Mouse (Mus musculus) limb, embryonic 12.5 days (tissue): ENCODE results near the gene Slain1. TPM values are rescaled to one million over a fixed set of nuclear protein-coding genes. Genes with fewer than 3 reads are reported as not detected.
A peak's percentile ranks its signal among the peaks of the same experiment; 100 is the strongest.

Source experiments
- ATAC-seq: fragments of 200-750 bp; cut with Nextera tagmentation; 2 replicates; pipeline ENCODE4 v1.8.0; 2017; ENCODE audit warnings: low read depth, moderate TSS enrichment; ENCODE audit not compliant: insufficient number of reproducible peaks, insufficient read depth, low FRiP score, low TSS enrichment
- H3K27ac ChIP-seq: fragments of 300-500 bp; sonication (generic); 2 replicates; pipeline ENCODE4 v1.5.1; 2016; ENCODE audit warnings: mild to moderate bottlenecking, moderate library complexity
- H3K27me3 ChIP-seq: fragments of 300-500 bp; sonication (generic); 2 replicates; pipeline ENCODE4 v1.6.1; 2016; ENCODE audit warnings: mild to moderate bottlenecking, moderate library complexity
- H3K36me3 ChIP-seq: fragments of 300-500 bp; sonication (generic); 2 replicates; pipeline ENCODE4 v1.6.1; 2016; ENCODE audit warnings: mild to moderate bottlenecking, moderate library complexity
- H3K4me1 ChIP-seq: fragments of 300-500 bp; sonication (generic); replicated peaks from 2 replicates; pipeline ENCODE4 v1.6.1; 2016
- H3K4me2 ChIP-seq: fragments of 300-500 bp; sonication (generic); 2 replicates; pipeline ENCODE4 v1.6.1; 2016; ENCODE audit warnings: mild to moderate bottlenecking, moderate library complexity
- H3K4me3 ChIP-seq: fragments of 300-500 bp; sonication (generic); replicated peaks from 2 replicates; pipeline ENCODE4 v1.5.1; 2016; ENCODE audit warnings: mild to moderate bottlenecking
- H3K9ac ChIP-seq: fragments of 300-500 bp; sonication (generic); replicated peaks from 2 replicates; pipeline ENCODE4 v1.6.1; 2016; ENCODE audit warnings: mild to moderate bottlenecking, moderate library complexity
- H3K9me3 ChIP-seq: fragments of 300-500 bp; sonication (generic); 2 replicates; pipeline ENCODE4 v1.6.1; 2016; ENCODE audit warnings: mild to moderate bottlenecking, moderate library complexity
- WGBS: fragments of 180-500 bp; shearing (Covaris S2); methylation state at CpG from one replicate; pipeline ENCODE4 v1.1.7; 2016; 5-methylcytosine and 5-hydroxymethylcytosine counted together
- polyA plus RNA-seq: library from polyadenylated mRNA; unstranded; fragments of >200 nt; fragmentation: Nextera tagmentation; extraction: Ambion mirVana; gene quantifications from 2 replicates; pipeline ENCODE4 v1.2.1, GENCODE M21; 2016

The Slain1 gene
- polyA plus RNA-seq, 1 experiment from 2014 or later: 2.8 TPM

DNA sequence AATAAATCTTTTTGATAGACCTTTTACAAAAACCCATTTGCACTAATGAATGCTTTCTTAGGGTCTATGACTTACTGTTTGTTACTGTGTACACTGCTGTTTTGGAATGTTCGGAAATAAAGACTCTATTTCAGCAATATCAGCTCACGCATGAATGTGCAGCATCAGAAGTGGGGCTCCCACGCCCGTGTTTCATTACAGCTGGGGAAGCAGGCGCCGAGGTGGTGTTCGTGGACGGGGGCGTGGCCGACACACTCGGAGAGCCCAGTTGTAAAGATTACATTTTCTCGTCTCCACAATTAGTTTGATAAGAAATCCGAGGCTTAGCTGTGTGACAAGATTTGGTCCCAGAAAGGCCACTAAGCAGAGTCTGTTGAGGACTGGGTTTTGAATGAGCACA, 54.7 kb downstream of the Slain1 start:
- Histone ChIP-seq H3K9me3 (no peaks in the 10 kb centered on the region), H3K27ac (no peak overlapping the region), H3K4me2 (no peak overlapping the region), H3K9ac (no peak overlapping the region), H3K27me3 (no peaks in the 10 kb centered on the region), H3K4me1 (no peaks in the 10 kb centered on the region), H3K4me3 (no peak overlapping the region), H3K36me3 (no peaks in the 10 kb centered on the region)
- 81% methylated on average over 13 of the region's 13 CpGs for WGBS
- no peak for ATAC-seq

DNA sequence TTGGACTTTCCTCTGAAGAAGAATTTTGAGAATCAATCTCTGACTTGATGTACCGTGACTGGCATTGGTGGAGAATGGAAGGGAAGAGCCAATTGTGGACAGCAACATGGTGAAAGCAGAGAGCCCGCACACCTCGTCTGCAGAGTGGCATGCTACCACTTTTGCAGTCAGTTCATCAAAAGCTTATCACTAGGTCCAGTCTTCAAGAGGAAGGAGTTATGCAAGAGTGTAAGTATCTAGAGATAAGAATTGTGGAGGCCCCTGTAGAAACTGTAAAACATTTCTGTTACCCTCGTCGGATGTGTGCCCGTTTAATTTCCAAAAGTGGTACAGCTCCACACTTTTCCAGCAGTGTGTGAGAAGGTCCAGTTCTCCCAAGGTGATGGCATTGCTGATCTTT, 56.3 kb downstream of the Slain1 start:
- no peak overlapping the region for H3K4me2 ChIP-seq
- H3K9ac ChIP-seq: no peak overlapping the region
- no peaks in the 10 kb centered on the region for H3K4me1 ChIP-seq
- WGBS: 91% methylated on average over 6 of the region's 6 CpGs
- ATAC-seq: no peak
- H3K9me3 ChIP-seq: no peaks in the 10 kb centered on the region
- H3K27me3 ChIP-seq: no peaks in the 10 kb centered on the region
- no peak overlapping the region for H3K4me3 ChIP-seq
- no peaks in the 10 kb centered on the region for H3K36me3 ChIP-seq
- H3K27ac ChIP-seq: no peak overlapping the region

DNA sequence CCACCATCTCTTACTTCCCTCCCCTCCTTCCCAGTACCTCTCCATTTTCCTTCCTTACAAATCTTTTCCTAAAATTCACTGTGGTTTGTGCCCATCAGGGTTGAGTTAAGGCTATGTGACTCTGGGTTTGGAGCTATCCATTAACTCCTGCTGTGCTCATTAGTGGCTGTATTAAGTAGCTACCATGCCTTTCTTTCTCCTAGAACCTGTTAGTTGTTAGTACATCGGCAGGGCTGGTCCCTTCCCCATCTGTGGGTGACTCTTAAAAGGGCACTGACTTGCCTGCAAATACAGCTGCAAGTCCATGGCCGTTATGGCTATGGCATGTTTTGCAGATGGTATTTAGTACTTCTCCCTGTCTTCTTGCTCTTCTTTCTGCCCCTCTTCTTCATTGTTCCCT, 58.6 kb downstream of the Slain1 start:
- Histone ChIP-seq H3K9ac (no peak overlapping the region), H3K36me3 (no peaks in the 10 kb centered on the region), H3K4me3 (no peak overlapping the region), H3K27ac (no peak overlapping the region), H3K4me2 (no peak overlapping the region), H3K4me1 (no peaks in the 10 kb centered on the region), H3K27me3 (no peaks in the 10 kb centered on the region), H3K9me3 (no peaks in the 10 kb centered on the region)
- no peak for ATAC-seq
- WGBS: 24% methylated on average over 2 of the region's 2 CpGs

DNA sequence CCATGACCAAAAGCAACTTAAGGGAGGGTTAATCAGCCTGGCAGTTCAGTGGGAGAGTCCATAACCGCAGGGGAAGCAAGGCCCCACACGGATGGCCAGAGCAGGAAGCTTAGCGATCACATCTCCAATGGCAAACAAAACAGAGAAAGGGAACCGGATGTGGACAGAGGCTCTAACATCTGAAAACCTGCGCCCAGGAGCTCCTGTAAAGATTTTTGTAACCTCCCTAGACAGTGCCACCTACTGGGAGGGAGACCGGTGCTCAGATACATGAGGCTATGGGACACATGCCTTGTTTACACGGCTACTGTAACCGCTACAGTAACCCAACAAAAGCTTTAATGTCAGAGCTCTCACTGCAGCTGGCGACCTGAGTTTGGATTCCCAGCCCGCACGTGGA, 59.2 kb downstream of the Slain1 start:
- Histone ChIP-seq H3K27me3 (no peaks in the 10 kb centered on the region), H3K9ac (no peak overlapping the region), H3K4me1 (no peaks in the 10 kb centered on the region), H3K4me2 (no peak overlapping the region), H3K4me3 (no peak overlapping the region), H3K36me3 (no peaks in the 10 kb centered on the region), H3K27ac (no peak overlapping the region), H3K9me3 (no peaks in the 10 kb centered on the region)
- 81% methylated on average over 11 of the region's 11 CpGs for WGBS
- no peak for ATAC-seq

DNA sequence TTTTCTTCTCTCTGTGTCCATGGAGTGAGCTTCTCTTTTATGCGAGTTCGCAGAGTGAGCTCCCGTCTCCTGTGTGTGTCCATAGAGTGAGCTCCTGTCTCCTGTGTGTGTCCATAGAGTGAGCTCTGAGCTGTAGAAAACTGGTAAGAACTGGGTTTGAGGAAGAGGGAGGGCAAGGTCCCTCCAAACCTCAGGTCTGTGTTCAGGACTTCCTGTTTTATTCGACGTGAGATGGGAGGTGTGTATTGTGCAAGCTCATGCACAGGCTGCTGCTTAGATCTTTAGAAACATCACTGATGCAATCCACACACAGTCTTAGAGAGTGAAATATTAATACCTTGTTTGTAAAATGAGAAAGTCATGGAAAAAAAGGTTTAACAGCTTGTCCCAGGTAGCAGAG, 63.0 kb downstream of the Slain1 start:
- Histone ChIP-seq H3K36me3 (no peaks in the 10 kb centered on the region), H3K4me1 (no peaks in the 10 kb centered on the region), H3K27ac (no peak overlapping the region), H3K9ac (no peak overlapping the region), H3K9me3 (0 out of 2 replicates have a peak, but pooled peaks cover 5% of the 10 kb centered on the region), H3K27me3 (no peaks in the 10 kb centered on the region), H3K4me2 (no peak overlapping the region), H3K4me3 (no peak overlapping the region)
- no peak for ATAC-seq
- 92% methylated on average over 5 of the region's 5 CpGs for WGBS

DNA sequence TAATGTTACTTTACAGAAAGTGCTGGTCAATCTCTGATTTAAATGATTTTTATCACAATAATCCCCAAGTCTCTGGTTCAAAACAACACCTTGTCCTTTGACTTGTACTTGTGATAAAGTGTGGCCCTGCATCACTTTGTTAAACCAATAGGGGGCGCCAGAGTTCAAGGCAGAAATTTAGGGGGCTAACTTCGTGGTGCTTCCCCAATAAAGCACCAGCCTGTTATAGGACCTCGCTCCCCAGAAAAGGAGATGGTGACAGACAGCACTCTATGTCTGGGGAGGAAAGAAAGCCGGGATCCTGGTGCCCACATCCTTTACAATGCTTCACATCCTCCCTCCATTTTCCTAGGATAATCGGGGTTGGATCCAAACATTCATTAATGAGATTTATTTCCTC, 67.5 kb downstream of the Slain1 start:
- no peak overlapping the region for H3K4me3 ChIP-seq
- no peak for ATAC-seq
- H3K9ac ChIP-seq: no peak overlapping the region
- H3K36me3 ChIP-seq: no peaks in the 10 kb centered on the region
- 0 out of 2 replicates have a peak, but pooled peaks cover 5% of the 10 kb centered on the region for H3K9me3 ChIP-seq
- 40% methylated on average over 5 of the region's 5 CpGs for WGBS
- H3K27me3 ChIP-seq: no peaks in the 10 kb centered on the region
- no peak overlapping the region for H3K4me2 ChIP-seq
- no peak overlapping the region for H3K27ac ChIP-seq
- H3K4me1 ChIP-seq: 0 out of 2 replicates have a peak, but pooled peaks cover 3% of the 10 kb centered on the region

DNA sequence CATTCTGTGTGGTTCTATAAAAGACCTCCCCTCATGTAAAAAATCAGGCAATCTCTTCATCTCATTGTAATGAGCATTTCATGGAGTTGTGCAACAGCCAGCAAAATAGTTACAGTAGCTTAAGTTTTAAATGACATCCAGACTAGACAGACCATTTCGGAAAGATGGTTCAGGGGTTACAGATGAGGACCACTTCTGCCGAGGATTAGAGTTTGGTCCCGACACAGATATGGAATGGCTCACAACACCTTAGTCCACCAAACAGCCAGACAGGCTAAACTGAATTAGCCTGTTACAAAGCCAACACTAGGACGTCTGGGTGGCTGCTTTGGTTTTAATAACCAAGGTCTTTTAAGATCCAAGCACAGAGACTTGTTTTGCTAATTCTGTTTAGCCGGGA, 68.0 kb downstream of the Slain1 start:
- no peak overlapping the region for H3K27ac ChIP-seq
- no peak overlapping the region for H3K4me2 ChIP-seq
- no peak overlapping the region for H3K4me3 ChIP-seq
- no peak for ATAC-seq
- H3K36me3 ChIP-seq: no peaks in the 10 kb centered on the region
- WGBS: 70% methylated on average over 5 of the region's 5 CpGs
- no peaks in the 10 kb centered on the region for H3K27me3 ChIP-seq
- 0 out of 2 replicates have a peak, but pooled peaks cover 3% of the 10 kb centered on the region for H3K4me1 ChIP-seq
- no peak overlapping the region for H3K9ac ChIP-seq
- H3K9me3 ChIP-seq: 0 out of 2 replicates have a peak, but pooled peaks cover 5% of the 10 kb centered on the region

DNA sequence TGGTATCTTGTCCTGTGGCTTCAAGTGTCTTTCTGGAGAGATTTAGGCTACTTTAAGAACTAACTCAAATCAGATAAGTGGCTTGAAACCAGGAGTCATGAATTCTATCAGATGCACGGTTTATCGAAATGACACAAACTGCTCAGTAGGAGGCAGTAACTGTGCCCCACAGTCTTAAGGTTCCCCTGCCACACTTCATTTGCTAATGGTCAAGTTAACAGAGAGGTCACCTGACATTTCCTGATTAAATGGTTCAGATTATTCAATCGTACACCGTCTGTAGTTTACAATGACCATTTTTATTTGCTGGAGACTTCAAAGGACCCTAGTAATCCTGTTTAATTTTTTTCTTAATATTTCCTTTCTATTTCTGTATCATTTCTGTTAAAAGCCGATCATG, 68.4 kb downstream of the Slain1 start:
- no peak overlapping the region for H3K27ac ChIP-seq
- no peaks in the 10 kb centered on the region for H3K36me3 ChIP-seq
- H3K4me1 ChIP-seq: 0 out of 2 replicates have a peak, but pooled peaks cover 3% of the 10 kb centered on the region
- H3K27me3 ChIP-seq: no peaks in the 10 kb centered on the region
- no peak overlapping the region for H3K4me3 ChIP-seq
- no peak overlapping the region for H3K4me2 ChIP-seq
- H3K9me3 ChIP-seq: 0 out of 2 replicates have a peak, but pooled peaks cover 5% of the 10 kb centered on the region
- 38% methylated on average over 5 of the region's 5 CpGs for WGBS
- ATAC-seq: no peak
- no peak overlapping the region for H3K9ac ChIP-seq

DNA sequence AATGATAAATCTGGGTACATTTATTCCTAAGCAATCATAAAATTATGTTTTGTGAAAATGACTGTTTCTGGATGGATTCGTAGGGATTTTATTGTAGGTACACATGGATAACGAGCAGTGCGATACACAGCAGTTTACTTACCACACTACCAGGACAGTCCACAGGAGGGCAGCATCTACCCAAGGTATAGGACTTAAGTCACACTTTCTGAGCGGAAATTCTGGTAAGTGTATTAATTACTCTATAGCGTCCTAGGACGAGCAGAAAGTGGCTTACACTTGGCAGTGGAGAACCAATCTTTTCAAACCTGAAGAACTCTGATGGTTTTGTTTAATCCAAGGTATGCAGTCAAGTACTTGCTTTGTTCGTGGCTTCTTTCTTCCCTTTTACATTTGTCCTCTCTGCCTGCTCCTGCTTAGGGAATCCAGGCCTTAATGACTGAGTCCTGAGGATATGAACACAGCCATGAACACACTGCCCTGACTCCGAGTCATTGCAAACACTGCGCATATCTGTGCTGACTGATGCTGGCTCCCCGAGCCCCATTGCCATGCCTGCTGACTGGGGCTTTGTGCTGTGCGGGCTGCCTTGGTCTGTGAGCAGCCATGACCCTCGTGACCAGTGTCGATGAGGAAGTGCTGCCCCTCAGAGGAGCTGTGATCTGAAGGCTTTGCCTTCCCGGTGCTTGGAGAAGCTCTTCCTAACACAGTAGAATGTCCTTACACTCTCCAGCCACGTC, 69.0 kb downstream of the Slain1 start:
- Histone ChIP-seq H3K36me3 (no peaks in the 10 kb centered on the region), H3K9me3 (0 out of 2 replicates have a peak, but pooled peaks cover 5% of the 10 kb centered on the region), H3K4me3 (peak overlapping the region; percentile 18; the same call in 1 of the 2 replicates), H3K4me1 (0 out of 2 replicates have a peak, but pooled peaks cover 3% of the 10 kb centered on the region), H3K27ac (peak overlapping the region; percentile 51; the same call in 1 of the 2 replicates), H3K4me2 (peak overlapping the region; percentile 46), H3K9ac (peak overlapping the region; percentile 42; the same call in 1 of the 2 replicates), H3K27me3 (no peaks in the 10 kb centered on the region)
- ATAC-seq: 0 out of 2 replicates have a peak, but pooled peaks have one; percentile 66
- 21% methylated on average over 15 of the region's 15 CpGs for WGBS

DNA sequence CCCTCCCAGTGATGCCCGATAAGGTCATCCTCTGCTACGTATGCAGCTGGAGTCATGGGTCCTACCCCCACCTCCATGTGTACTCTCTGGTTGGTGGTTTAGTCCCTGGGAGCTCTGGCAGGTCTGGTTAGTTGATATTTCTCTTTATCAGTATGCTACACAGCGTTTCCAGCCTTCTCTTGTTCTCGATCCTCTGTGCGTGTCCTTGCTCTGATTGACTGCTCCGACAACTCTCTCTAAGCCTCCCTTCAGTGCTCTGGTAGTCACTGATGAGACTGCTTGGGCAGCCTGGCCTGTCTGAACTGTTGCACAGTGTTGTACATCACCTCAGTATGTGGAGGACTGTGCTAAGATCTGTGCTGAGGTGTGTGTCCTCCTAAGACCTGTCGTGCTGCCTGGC, 70.1 kb downstream of the Slain1 start:
- Histone ChIP-seq H3K9me3 (0 out of 2 replicates have a peak, but pooled peaks cover 5% of the 10 kb centered on the region), H3K27ac (no peak overlapping the region), H3K9ac (no peak overlapping the region), H3K27me3 (no peaks in the 10 kb centered on the region), H3K4me3 (no peak overlapping the region), H3K4me2 (no peak overlapping the region), H3K4me1 (0 out of 2 replicates have a peak, but pooled peaks cover 3% of the 10 kb centered on the region), H3K36me3 (no peaks in the 10 kb centered on the region)
- 88% methylated on average over 7 of the region's 7 CpGs for WGBS
- ATAC-seq: no peak

DNA sequence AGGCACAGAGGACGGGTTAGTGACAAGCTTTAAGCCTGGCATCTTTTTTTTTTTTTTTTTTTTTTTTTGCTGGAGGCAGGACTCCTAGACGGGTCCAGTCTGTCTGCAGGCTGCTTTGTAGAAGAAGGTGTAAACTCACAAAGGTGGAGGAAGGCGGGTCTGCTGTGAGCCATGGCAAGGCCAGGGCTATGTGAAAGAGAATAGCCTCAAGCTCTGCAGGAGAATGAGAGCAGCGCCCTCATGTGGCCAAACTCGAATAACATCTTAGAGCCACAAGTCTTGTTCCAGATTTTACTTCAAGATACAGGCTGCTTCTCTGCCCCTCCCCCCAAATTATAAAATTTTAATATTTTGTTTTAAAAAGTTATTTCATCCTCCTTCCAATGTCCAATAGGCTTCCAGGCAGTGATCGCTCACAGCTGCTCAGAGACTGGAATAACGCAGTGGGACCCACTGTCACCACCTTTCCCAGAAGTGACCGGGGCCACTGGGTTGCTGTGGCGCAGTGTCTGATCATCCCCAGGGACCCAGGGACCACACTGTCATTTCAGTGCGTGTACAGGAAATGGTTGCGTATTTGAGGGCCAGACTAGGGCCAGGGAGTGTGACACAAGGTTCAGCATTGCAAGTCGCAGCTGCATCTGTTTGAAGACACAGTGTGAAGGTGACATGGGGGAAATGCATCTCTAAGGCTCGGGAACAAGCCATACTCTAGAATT, 70.8 kb downstream of the Slain1 start:
- Histone ChIP-seq H3K9ac (no peak overlapping the region), H3K4me3 (no peak overlapping the region), H3K27me3 (no peaks in the 10 kb centered on the region), H3K4me2 (no peak overlapping the region), H3K4me1 (0 out of 2 replicates have a peak, but pooled peaks cover 3% of the 10 kb centered on the region), H3K9me3 (0 out of 2 replicates have a peak, but pooled peaks cover under 1% of the 10 kb centered on the region), H3K36me3 (no peaks in the 10 kb centered on the region), H3K27ac (no peak overlapping the region)
- ATAC-seq: 0 out of 2 replicates have a peak, but pooled peaks have one; percentile 33
- 58% methylated on average over 13 of the region's 13 CpGs for WGBS
